In genomic region chr2:25654502-25654901, GRCm38 (mm10) we compare ENCODE assay signal across 34 mouse cellular contexts. TPM values are rescaled to one million over a fixed set of nuclear protein-coding genes. Genes with fewer than 3 reads are reported as not detected.
A peak's percentile ranks its signal among the peaks of the same experiment; 100 is the strongest.
DNase-seq lines count a peak whose midpoint lies in the region; ATAC-seq and TF ChIP-seq lines count a peak whose summit lies in the region.
"Had no signal": no experiment of that assay in that cellular context is flagged by ENCODE, and none has a peak within 500 bp of the region (broad histone marks: within the 10 kb centered on the region; RNA-seq: fewer than 3 reads in every experiment).

No protein-coding gene starts in this region.

- no peaks in the 10 kb centered on the region for H3K4me1 ChIP-seq in kidney, postnatal 0 days (replicated peaks; ENCODE audit: insufficient read depth, low read length)
- H3K4me1 ChIP-seq in kidney, embryonic 15.5 days = 0 out of 2 replicates have a peak, but pooled peaks cover 4% of the 10 kb centered on the region
- no peaks in the 10 kb centered on the region for H3K4me1 ChIP-seq in embryonic facial prominence, embryonic 11.5 days (ENCODE audit: control insufficient read depth, insufficient read depth, low read length)
- H3K4me1 ChIP-seq: embryonic facial prominence, embryonic 12.5 days; forebrain, embryonic 12.5 days; heart, embryonic 13.5 days; limb, embryonic 15.5 days; midbrain, embryonic 12.5 days; neural tube, embryonic 15.5 days; stomach, embryonic 15.5 days had no signal

- no peak for TF ChIP-seq CTCF in kidney, postnatal 0 days (IDR thresholded peaks at IDR 0.05; ENCODE audit: low read depth)

- no peak overlapping the region for H3K27ac ChIP-seq in kidney, postnatal 0 days
- H3K27ac ChIP-seq in kidney, embryonic 15.5 days = no peak overlapping the region
- no peak overlapping the region for H3K27ac ChIP-seq in embryonic facial prominence, embryonic 11.5 days (replicated peaks; ENCODE audit: low read depth, low read length)
- H3K27ac ChIP-seq: embryonic facial prominence, embryonic 12.5 days; forebrain, embryonic 12.5 days; heart, embryonic 13.5 days; limb, embryonic 15.5 days; liver, embryonic 14.5 days; midbrain, embryonic 12.5 days; neural tube, embryonic 15.5 days; stomach, embryonic 15.5 days had no signal

- WGBS in kidney, postnatal 0 days = 39% methylated on average over 1 of the region's 1 CpGs
- WGBS in kidney, embryonic 15.5 days = 46% methylated on average over 1 of the region's 1 CpGs
- 50% methylated on average over 1 of the region's 1 CpGs for WGBS in embryonic facial prominence, embryonic 11.5 days

- H3K9me3 ChIP-seq in kidney, postnatal 0 days (replicated peaks; ENCODE audit: low read length) = no peaks in the 10 kb centered on the region
- no peaks in the 10 kb centered on the region for H3K9me3 ChIP-seq in kidney, embryonic 15.5 days (replicated peaks)
- no peaks in the 10 kb centered on the region for H3K9me3 ChIP-seq in embryonic facial prominence, embryonic 11.5 days (replicated peaks; ENCODE audit: control insufficient read depth, low read length)
- H3K9me3 ChIP-seq: embryonic facial prominence, embryonic 12.5 days; forebrain, embryonic 12.5 days; G1E; heart, embryonic 13.5 days; limb, embryonic 15.5 days; midbrain, embryonic 12.5 days; neural tube, embryonic 15.5 days; stomach, embryonic 15.5 days had no signal

- ATAC-seq in kidney, postnatal 0 days (replicated peaks; ENCODE audit: low FRiP score, low read depth) = no peak
- ATAC-seq in kidney, embryonic 15.5 days (replicated peaks; ENCODE audit: low FRiP score) = no peak
- ATAC-seq in embryonic facial prominence, embryonic 11.5 days (replicated peaks; ENCODE audit: insufficient number of reproducible peaks, low FRiP score, low TSS enrichment, low read depth) = no peak
- ATAC-seq: intestine, postnatal 0 days had no signal

- no peaks in the 10 kb centered on the region for H3K27me3 ChIP-seq in kidney, postnatal 0 days (ENCODE audit: insufficient read depth, low read length)
- H3K27me3 ChIP-seq in kidney, embryonic 15.5 days = no peaks in the 10 kb centered on the region
- H3K27me3 ChIP-seq in embryonic facial prominence, embryonic 11.5 days (ENCODE audit: control insufficient read depth, insufficient read depth, low read length) = no peaks in the 10 kb centered on the region
- H3K27me3 ChIP-seq: embryonic facial prominence, embryonic 12.5 days; forebrain, embryonic 12.5 days; limb, embryonic 15.5 days; midbrain, embryonic 12.5 days; neural tube, embryonic 15.5 days; stomach, embryonic 15.5 days had no signal

- peak; percentile 15 for DNase-seq in kidney, postnatal 0 days (ENCODE audit: low spot score)
- peak; percentile 11 for DNase-seq in lung, postnatal 25 days (ENCODE audit: low spot score)
- DNase-seq in lung, postnatal 10 days = no peak
- DNase-seq in embryonic facial prominence, embryonic 11.5 days (ENCODE audit: low spot score) = peak; percentile 24
- no peak for DNase-seq in adrenal gland, postnatal 4 days (ENCODE audit: low spot score in 2 of 2)
- DNase-seq in yolk sac, embryonic 10.5 days (ENCODE audit: low spot score) = no peak
- DNase-seq: adrenal gland, adult 2 months; B cell, adult 2 months; cerebellum, adult 18-20 months; cerebellum, postnatal 25 days; heart, postnatal 14 days; left cerebral cortex, postnatal 4 days; thymus, postnatal 36 days had no signal

- H3K36me3 ChIP-seq in kidney, postnatal 0 days (ENCODE audit: insufficient read depth, low read length) = no peaks in the 10 kb centered on the region
- no peaks in the 10 kb centered on the region for H3K36me3 ChIP-seq in kidney, embryonic 15.5 days
- H3K36me3 ChIP-seq in embryonic facial prominence, embryonic 11.5 days (replicated peaks; ENCODE audit: control insufficient read depth, insufficient read depth, low read depth, low read length) = no peaks in the 10 kb centered on the region
- H3K36me3 ChIP-seq: embryonic facial prominence, embryonic 12.5 days; forebrain, embryonic 12.5 days; G1E; heart, embryonic 13.5 days; limb, embryonic 15.5 days; midbrain, embryonic 12.5 days; neural tube, embryonic 15.5 days; stomach, embryonic 15.5 days had no signal

- no peak overlapping the region for H3K4me2 ChIP-seq in kidney, postnatal 0 days (ENCODE audit: low read length)
- H3K4me2 ChIP-seq in kidney, embryonic 15.5 days = no peak overlapping the region
- H3K4me2 ChIP-seq in embryonic facial prominence, embryonic 11.5 days (ENCODE audit: low read depth, low read length) = no peak overlapping the region
- H3K4me2 ChIP-seq: embryonic facial prominence, embryonic 12.5 days; forebrain, embryonic 12.5 days; heart, embryonic 13.5 days; limb, embryonic 15.5 days; midbrain, embryonic 12.5 days; neural tube, embryonic 15.5 days; stomach, embryonic 15.5 days had no signal

- no peak overlapping the region for H3K4me3 ChIP-seq in kidney, postnatal 0 days (replicated peaks; ENCODE audit: low read depth, low read length)
- no peak overlapping the region for H3K4me3 ChIP-seq in kidney, embryonic 15.5 days (replicated peaks)
- no peak overlapping the region for H3K4me3 ChIP-seq in embryonic facial prominence, embryonic 11.5 days (ENCODE audit: low read depth, low read length)
- H3K4me3 ChIP-seq: embryonic facial prominence, embryonic 12.5 days; erythroblast, embryonic 14.5 days; forebrain, embryonic 12.5 days; heart, embryonic 13.5 days; limb, embryonic 15.5 days; midbrain, embryonic 12.5 days; neural tube, embryonic 15.5 days; stomach, embryonic 15.5 days had no signal

- no peak overlapping the region for H3K9ac ChIP-seq in kidney, postnatal 0 days (ENCODE audit: low read depth, low read length)
- H3K9ac ChIP-seq in kidney, embryonic 15.5 days = no peak overlapping the region
- no peak overlapping the region for H3K9ac ChIP-seq in embryonic facial prominence, embryonic 11.5 days (replicated peaks; ENCODE audit: low read length)
- H3K9ac ChIP-seq: embryonic facial prominence, embryonic 12.5 days; forebrain, embryonic 12.5 days; heart, embryonic 13.5 days; limb, embryonic 15.5 days; liver, embryonic 14.5 days; midbrain, embryonic 12.5 days; neural tube, embryonic 15.5 days; stomach, embryonic 15.5 days had no signal

RNA-seq across cellular contexts. Expression of gene Lcn8, which starts 1.6 kb away (rescaled TPM):
- polyA plus RNA-seq in kidney, postnatal 0 days (2015; fragmentation: Nextera tagmentation; extraction: Ambion mirVana) = not detected in 2 replicates
- not detected in 2 replicates for polyA plus RNA-seq in kidney, embryonic 15.5 days (2015; fragmentation: Nextera tagmentation; extraction: Ambion mirVana)
- polyA plus RNA-seq in embryonic facial prominence, embryonic 11.5 days (2014; fragmentation: Nextera tagmentation; extraction: Ambion mirVana) = not detected in 2 replicates
- under 1 TPM in 1 of 2 experiments, not detected in 1; 0.68 TPM for total RNA-seq in adrenal gland, postnatal 4 days (2021)
- total RNA-seq: adrenal gland, adult 2 months; CH12.LX; G1E; granulocyte monocyte progenitor cell, adult 5-6 weeks; layer of hippocampus, adult 18-20 months; layer of hippocampus, postnatal 14 days; left cerebral cortex, adult 8-10 months; left cerebral cortex, postnatal 4 days; megakaryocyte progenitor cell, adult 5-6 weeks had no signal
- polyA plus RNA-seq: adrenal gland, adult 2 months; erythroblast, embryonic 14.5 days; forebrain, embryonic 12.5 days; G1E; heart, embryonic 13.5 days; hindbrain, embryonic 11.5 days; intestine, postnatal 0 days; kidney, embryonic 14.5 days; limb, embryonic 15.5 days; liver, embryonic 14.5 days; midbrain, embryonic 12.5 days; neural tube, embryonic 15.5 days; stomach, embryonic 15.5 days had no signal

RNA-seq across cellular contexts. Expression of gene Lcn5, which starts 3.2 kb away (rescaled TPM):
- polyA plus RNA-seq in kidney, postnatal 0 days (2015; fragmentation: Nextera tagmentation; extraction: Ambion mirVana) = not detected in 2 replicates
- not detected in 2 replicates for polyA plus RNA-seq in kidney, embryonic 15.5 days (2015; fragmentation: Nextera tagmentation; extraction: Ambion mirVana)
- not detected in 2 replicates for polyA plus RNA-seq in embryonic facial prominence, embryonic 11.5 days (2014; fragmentation: Nextera tagmentation; extraction: Ambion mirVana)
- total RNA-seq in adrenal gland, postnatal 4 days (2021) = not detected
- total RNA-seq: adrenal gland, adult 2 months; CH12.LX; G1E; gastrocnemius, adult 8-10 months; granulocyte monocyte progenitor cell, adult 5-6 weeks; heart, postnatal 14 days; layer of hippocampus, adult 18-20 months; layer of hippocampus, postnatal 14 days; left cerebral cortex, adult 8-10 months; left cerebral cortex, postnatal 4 days; megakaryocyte progenitor cell, adult 5-6 weeks had no signal
- polyA plus RNA-seq: adrenal gland, adult 2 months; embryonic facial prominence, embryonic 12.5 days; erythroblast, embryonic 14.5 days; forebrain, embryonic 12.5 days; G1E; heart, embryonic 13.5 days; hindbrain, embryonic 11.5 days; intestine, postnatal 0 days; kidney, embryonic 14.5 days; limb, embryonic 15.5 days; liver, embryonic 14.5 days; midbrain, embryonic 12.5 days; neural tube, embryonic 15.5 days; stomach, embryonic 15.5 days had no signal

RNA-seq across cellular contexts. Expression of gene Lcn6, which starts 22.1 kb away (rescaled TPM):
- not detected in 2 replicates for polyA plus RNA-seq in kidney, postnatal 0 days (2015; fragmentation: Nextera tagmentation; extraction: Ambion mirVana)
- not detected in 2 replicates for polyA plus RNA-seq in kidney, embryonic 15.5 days (2015; fragmentation: Nextera tagmentation; extraction: Ambion mirVana)
- not detected in 2 replicates for polyA plus RNA-seq in embryonic facial prominence, embryonic 11.5 days (2014; fragmentation: Nextera tagmentation; extraction: Ambion mirVana)
- not detected for total RNA-seq in adrenal gland, postnatal 4 days (2021)
- total RNA-seq: adrenal gland, adult 2 months; CH12.LX; G1E; gastrocnemius, adult 8-10 months; granulocyte monocyte progenitor cell, adult 5-6 weeks; heart, postnatal 14 days; layer of hippocampus, adult 18-20 months; layer of hippocampus, postnatal 14 days; left cerebral cortex, adult 8-10 months; left cerebral cortex, postnatal 4 days; megakaryocyte progenitor cell, adult 5-6 weeks had no signal
- polyA plus RNA-seq: adrenal gland, adult 2 months; embryonic facial prominence, embryonic 12.5 days; erythroblast, embryonic 14.5 days; forebrain, embryonic 12.5 days; G1E; heart, embryonic 13.5 days; hindbrain, embryonic 11.5 days; intestine, postnatal 0 days; kidney, embryonic 14.5 days; limb, embryonic 15.5 days; liver, embryonic 14.5 days; midbrain, embryonic 12.5 days; neural tube, embryonic 15.5 days; stomach, embryonic 15.5 days had no signal

RNA-seq across cellular contexts. Expression of gene Fcna, which starts 26.7 kb away (rescaled TPM):
- 1.7 and 2.2 TPM in 2 replicates for polyA plus RNA-seq in kidney, postnatal 0 days (2015; fragmentation: Nextera tagmentation; extraction: Ambion mirVana)
- polyA plus RNA-seq in kidney, embryonic 15.5 days (2015; fragmentation: Nextera tagmentation; extraction: Ambion mirVana) = 3.3 and 4.2 TPM in 2 replicates
- polyA plus RNA-seq in embryonic facial prominence, embryonic 11.5 days (2014; fragmentation: Nextera tagmentation; extraction: Ambion mirVana) = 0.52 and 0.81 TPM in 2 replicates
- total RNA-seq in adrenal gland, postnatal 4 days (2021) = 10 to 100 TPM; 10.2 to 14.4 TPM
- total RNA-seq: CH12.LX, G1E had no signal
- polyA plus RNA-seq: G1E had no signal

RNA-seq across cellular contexts. Expression of gene Lcn10, which starts 28.0 kb away (rescaled TPM):
- not detected in 2 replicates for polyA plus RNA-seq in kidney, postnatal 0 days (2015; fragmentation: Nextera tagmentation; extraction: Ambion mirVana)
- polyA plus RNA-seq in kidney, embryonic 15.5 days (2015; fragmentation: Nextera tagmentation; extraction: Ambion mirVana) = not detected in 2 replicates
- polyA plus RNA-seq in embryonic facial prominence, embryonic 11.5 days (2014; fragmentation: Nextera tagmentation; extraction: Ambion mirVana) = not detected in 2 replicates
- total RNA-seq in adrenal gland, postnatal 4 days (2021) = not detected
- total RNA-seq: adrenal gland, adult 2 months; CH12.LX; G1E; gastrocnemius, adult 8-10 months; granulocyte monocyte progenitor cell, adult 5-6 weeks; heart, postnatal 14 days; layer of hippocampus, adult 18-20 months; layer of hippocampus, postnatal 14 days; left cerebral cortex, adult 8-10 months; left cerebral cortex, postnatal 4 days; megakaryocyte progenitor cell, adult 5-6 weeks had no signal
- polyA plus RNA-seq: adrenal gland, adult 2 months; embryonic facial prominence, embryonic 12.5 days; erythroblast, embryonic 14.5 days; forebrain, embryonic 12.5 days; G1E; heart, embryonic 13.5 days; intestine, postnatal 0 days; kidney, embryonic 14.5 days; limb, embryonic 15.5 days; liver, embryonic 14.5 days; midbrain, embryonic 12.5 days; neural tube, embryonic 15.5 days; stomach, embryonic 15.5 days had no signal

Comparison
In these comparisons a context has a peak if more than half of its experiments do, and no peak if none do; other contexts are left out.
1. DNase-seq: peak in kidney, postnatal 0 days (single experiment), lung, postnatal 25 days (single experiment) and embryonic facial prominence, embryonic 11.5 days (single experiment); none in lung, postnatal 10 days (single experiment), adrenal gland, postnatal 4 days (0 of 2) and yolk sac, embryonic 10.5 days (single experiment).